Mouse (Mus musculus) left cerebral cortex, postnatal 36 days (tissue): Measurements from ENCODE around the gene Suox. TPM values are rescaled to one million over a fixed set of nuclear protein-coding genes. Genes with fewer than 3 reads are reported as not detected.
A peak's percentile ranks its signal among the peaks of the same experiment; 100 is the strongest.
"Not testable (repeated sequence)": the region's sequence is repeated elsewhere in the genome, so short reads cannot be mapped to it uniquely, and the experiment has no call there.

Source experiments
- DNase-seq, 2 experiments: peaks; one replicate each; pipeline ENCODE4 v3.0.0; 2021 to 2022; ENCODE audit warnings: low spot score in 2 of 2, mixed read lengths in 1 of 2
- intact Hi-C: fragments of 180-260 bp; cut with DNase I; formaldehyde crosslinking; loops from one replicate; pipeline ENCODE4 v1.15.1; 2025
- total RNA-seq, 2 experiments: library from RNA; stranded (reverse); gene quantifications; 2 replicates each; pipeline ENCODE4 v1.2.3; 2021

The Suox gene
- total RNA-seq, 2 experiments from 2014 or later: 12.0 to 12.6 TPM

- no peak for DNase-seq
- intact Hi-C loops: no loop called here
These were observed 38.2 kb downstream of the Suox start for GRCm38 (mm10) chr10:128635697-128636096.

- DNase-seq: no peak
- intact Hi-C loops: no loop called here
These were observed 42.3 kb downstream of the Suox start for GRCm38 (mm10) chr10:128631571-128631970.

GRCm38 (mm10) chr10:128630306-128630705, 43.6 kb downstream of the Suox start:
- DNase-seq, intact Hi-C loops: not testable (repeated sequence)

GRCm38 (mm10) chr10:128629746-128630145, 44.1 kb downstream of the Suox start:
- intact Hi-C loops: loop anchor here (5.0 kb wide), 2 partner anchors 62 to 82 kb away; partner anchors contain the start of genes Pa2g4, Rpl41 and Zc3h10
- DNase-seq: no peak

GRCm38 (mm10) chr10:128627398-128628317, 46.2 kb downstream of the Suox start:
- intact Hi-C loops: loop anchor here (2.0 to 5.0 kb wide), 3 partner anchors 45 to 80 kb away; partner anchors contain the start of genes Pa2g4, Rpl41 and Zc3h10
- DNase-seq: no peak

- peak; percentile 81 to 83 for DNase-seq
- intact Hi-C loops: loop anchor here (1.0 to 5.0 kb wide), 4 partner anchors 19 to 79 kb away; partner anchors contain the start of genes Ikzf4, Pa2g4, Rpl41 and Zc3h10
These were observed 47.3 kb downstream of the Suox start, which contains the start of gene Rps26 for GRCm38 (mm10) chr10:128626311-128627310. Gene Rps26, minus strand, starts transcription at chr10:128626747.

- intact Hi-C loops: loop anchor here (5.0 kb wide), 2 partner anchors 58 to 78 kb away; partner anchors contain the start of genes Pa2g4, Rpl41 and Zc3h10
- no peak for DNase-seq
These were observed 48.5 kb downstream of the Suox start for GRCm38 (mm10) chr10:128625287-128625894.

GRCm38 (mm10) chr10:128623106-128623613, 50.7 kb downstream of the Suox start:
- intact Hi-C loops, DNase-seq: not testable (repeated sequence)

GRCm38 (mm10) chr10:128622702-128623101, 51.2 kb downstream of the Suox start:
- intact Hi-C loops: no loop called here
- no peak for DNase-seq

GRCm38 (mm10) chr10:128621986-128622520, 51.8 kb downstream of the Suox start:
- intact Hi-C loops: no loop called here

GRCm38 (mm10) chr10:128620241-128620640, 53.6 kb downstream of the Suox start:
- no peak for DNase-seq
- intact Hi-C loops: no loop called here

More at GRCm38 (mm10) chr10:128621986-128622520, 51.8 kb downstream of the Suox start:
- no peak for DNase-seq

Other genes starting within 250 kb of the Suox start
- 100 to 1,000 TPM; 238 to 245 TPM for gene Smarcc2, start 214.8 kb downstream of the Suox start, total RNA-seq
- 100 to 1,000 TPM; 547 to 629 TPM for gene Myl6, start 179.9 kb downstream of the Suox start, total RNA-seq
- 10 to 100 TPM; 26.3 to 27.0 TPM for gene Myl6b, start 175.4 kb downstream of the Suox start, total RNA-seq
- 1 to 10 TPM; 8.5 to 9.0 TPM for gene Esyt1, start 148.2 kb downstream of the Suox start, total RNA-seq
- gene Zc3h10, start 126.3 kb downstream of the Suox start, total RNA-seq: 10 to 100 TPM; 14.2 to 15.0 TPM
- gene Rpl41, start 124.8 kb downstream of the Suox start, total RNA-seq: 1,000 to 10,000 TPM; 1,491 to 1,683 TPM
- 10 to 100 TPM; 58.2 to 59.3 TPM for gene Pa2g4, start 108.1 kb downstream of the Suox start, total RNA-seq
- gene Erbb3, start 84.4 kb downstream of the Suox start, total RNA-seq: 1 to 10 TPM; 6.5 to 9.4 TPM
- gene Rps26, start 47.3 kb downstream of the Suox start, total RNA-seq: 100 to 1,000 TPM; 245 to 252 TPM
- gene Ikzf4, start 28.1 kb downstream of the Suox start, total RNA-seq: 10 to 100 TPM; 10.2 to 19.0 TPM
- 100 to 1,000 TPM; 129 to 134 TPM for gene Rab5b, start 22.2 kb upstream of the Suox start, total RNA-seq
- under 1 TPM; 0.48 to 0.79 TPM for gene Pmel, start 30.1 kb upstream of the Suox start, total RNA-seq
- gene Cdk2, start 31.0 kb upstream of the Suox start, total RNA-seq: 1 to 10 TPM; 2.1 to 2.6 TPM
- gene Dgka, start 70.8 kb upstream of the Suox start, total RNA-seq: 1 to 10 TPM; 5.6 to 7.8 TPM
- gene Pym1, start 73.8 kb upstream of the Suox start, total RNA-seq: 10 to 100 TPM; 27.7 to 31.8 TPM
- gene Mmp19, start 116.8 kb upstream of the Suox start, total RNA-seq: under 1 TPM; 0.50 to 0.76 TPM
- 10 to 100 TPM; 65.0 to 66.9 TPM for gene Dnajc14, start 130.0 kb upstream of the Suox start, total RNA-seq
- 1 to 10 TPM; 8.4 to 8.5 TPM for gene Tmem198b, start 130.3 kb upstream of the Suox start, total RNA-seq
- gene Sarnp, start 143.3 kb upstream of the Suox start, total RNA-seq: 10 to 100 TPM; 32.9 to 40.9 TPM
- 1 to 10 TPM; 7.1 to 7.7 TPM for gene Ormdl2, start 147.6 kb upstream of the Suox start, total RNA-seq
- 10 to 100 TPM; 12.6 to 14.7 TPM for gene Gdf11, start 217.6 kb upstream of the Suox start, total RNA-seq
- 10 to 100 TPM; 59.5 to 64.6 TPM for gene Cd63, start 226.9 kb upstream of the Suox start, total RNA-seq
- 1 to 10 TPM; 6.7 to 7.0 TPM for gene Rdh5, start 248.8 kb upstream of the Suox start, total RNA-seq
- gene Bloc1s1, start 250.0 kb upstream of the Suox start, total RNA-seq: 10 to 100 TPM; 85.2 to 95.4 TPM